ENCODE assay signal across 9 mouse cellular contexts in the genomic region with DNA sequence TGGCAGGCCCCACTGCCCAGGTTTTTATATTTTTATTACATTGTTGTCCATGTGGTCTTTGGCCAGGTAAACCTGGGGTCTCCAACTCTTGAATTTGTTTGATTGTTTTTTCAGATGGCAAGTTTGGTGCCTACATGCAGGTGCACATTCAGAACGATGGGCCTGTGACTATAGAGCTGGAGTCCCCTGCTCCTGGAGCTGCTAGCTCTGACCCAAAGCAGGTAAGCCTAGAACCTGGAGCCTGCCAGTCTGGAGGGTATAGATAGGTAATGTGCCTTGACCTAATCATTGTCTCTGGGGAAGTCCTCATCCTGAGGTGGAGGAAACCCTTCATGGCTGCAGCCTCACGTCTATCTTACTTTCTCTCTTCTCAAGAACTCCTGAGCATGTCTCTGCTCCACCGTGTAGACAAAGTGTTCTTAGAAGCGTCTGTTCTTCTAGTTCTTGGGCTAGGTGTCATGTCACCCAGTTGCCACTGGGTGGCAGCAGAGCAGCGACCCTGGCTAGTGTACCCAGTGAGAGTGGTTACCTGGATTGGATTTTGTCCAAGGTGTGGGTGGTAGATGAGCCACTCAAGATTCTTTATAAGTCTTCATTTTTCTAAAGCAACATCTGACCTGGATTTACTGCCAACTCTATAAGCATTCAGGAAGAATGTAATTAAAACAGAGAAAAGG. TPM values are rescaled to one million over a fixed set of nuclear protein-coding genes. Genes with fewer than 3 reads are reported as not detected.
A peak's percentile ranks its signal among the peaks of the same experiment; 100 is the strongest.
DNase-seq lines count a peak whose midpoint lies in the region; ATAC-seq and TF ChIP-seq lines count a peak whose summit lies in the region.
"Had no signal": no experiment of that assay in that cellular context is flagged by ENCODE, and none has a peak within 500 bp of the region (broad histone marks: within the 10 kb centered on the region; RNA-seq: fewer than 3 reads in every experiment).

No protein-coding gene starts in this region.

- in situ Hi-C loops in ES-E14 (cut with MboI; ENCODE audit: low sequenced_read_pairs in 2 of 2, unreplicated experiment in 2 of 2) = no loop called here

- peak; percentile 36 for DNase-seq in ES-E14 (ENCODE audit: low read depth, low spot score)
- peak; percentile 85 for DNase-seq in brain, adult 2 months (ENCODE audit: low read depth, low spot score)
- DNase-seq in heart, postnatal 36 days = peak; percentile 49 to 64
- peak; percentile 78 to 81 for DNase-seq in kidney, postnatal 4 days
- peak; percentile 63 for DNase-seq in liver, postnatal 0 days
- peak; percentile 60 for DNase-seq in urinary bladder, postnatal 14 days (ENCODE audit: low spot score)
- DNase-seq: liver, embryonic 13.5 days had no signal

- H3K36me3 ChIP-seq in ES-E14 (ENCODE audit: control insufficient read depth, insufficient read depth, low read length, poor library complexity, severe bottlenecking) = peaks cover 6% of the 10 kb centered on the region; the same call in 1 of the 2 replicates
- H3K36me3 ChIP-seq in liver, postnatal 0 days (replicated peaks; ENCODE audit: insufficient read depth, low read length) = no peaks in the 10 kb centered on the region
- peaks cover 6% of the 10 kb centered on the region for H3K36me3 ChIP-seq in neural tube, embryonic 15.5 days
- H3K36me3 ChIP-seq: liver, embryonic 13.5 days had no signal

- peak; percentile 91 for TF ChIP-seq CTCF in liver, postnatal 0 days (IDR thresholded peaks at IDR 0.05; ENCODE audit: low read depth)

- WGBS in liver, postnatal 0 days (ENCODE audit: insufficient replicate concordance) = 20% methylated on average over 5 of the region's 5 CpGs
- WGBS in neural tube, embryonic 15.5 days = 21% methylated on average over 5 of the region's 5 CpGs

- peak; percentile 80 for ATAC-seq in erythroid progenitor cell, adult 5-6 weeks (replicated peaks; ENCODE audit: low FRiP score, poor library complexity, severe bottlenecking)
- peak; percentile 38; the same call in 1 of the 2 replicates for ATAC-seq in liver, postnatal 0 days
- ATAC-seq in neural tube, embryonic 15.5 days (ENCODE audit: low FRiP score) = peak; percentile 69

- no peak overlapping the region for H3K27ac ChIP-seq in ES-E14 (ENCODE audit: insufficient read depth, low read depth, low read length, poor library complexity, severe bottlenecking)
- no peak overlapping the region for H3K27ac ChIP-seq in liver, postnatal 0 days (ENCODE audit: low read depth)
- peak overlapping the region; percentile 70 for H3K27ac ChIP-seq in neural tube, embryonic 15.5 days (replicated peaks)
- H3K27ac ChIP-seq: liver, embryonic 13.5 days had no signal

- no peaks in the 10 kb centered on the region for H3K4me1 ChIP-seq in ES-E14 (ENCODE audit: control insufficient read depth in 2 of 2, insufficient read depth in 2 of 2, low read length in 2 of 2, poor library complexity in 1 of 2)
- H3K4me1 ChIP-seq in liver, postnatal 0 days (ENCODE audit: insufficient read depth) = no peaks in the 10 kb centered on the region
- peaks cover 10% of the 10 kb centered on the region for H3K4me1 ChIP-seq in neural tube, embryonic 15.5 days
- H3K4me1 ChIP-seq: liver, embryonic 13.5 days had no signal

- H3K9ac ChIP-seq in ES-E14 (ENCODE audit: insufficient read depth, low read depth, low read length, poor library complexity, severe bottlenecking) = no peak overlapping the region
- H3K9ac ChIP-seq in liver, postnatal 0 days (replicated peaks) = no peak overlapping the region
- H3K9ac ChIP-seq in neural tube, embryonic 15.5 days (replicated peaks) = no peak overlapping the region
- H3K9ac ChIP-seq: liver, embryonic 13.5 days had no signal

- no peak for TF ChIP-seq EP300 in liver, postnatal 0 days (IDR thresholded peaks at IDR 0.05; ENCODE audit: low read depth)

- no peak overlapping the region for H3K4me3 ChIP-seq in ES-E14 (ENCODE audit: insufficient read depth in 1 of 2, low read depth in 1 of 2, low read length in 2 of 2, poor library complexity in 1 of 2, severe bottlenecking in 1 of 2)
- H3K4me3 ChIP-seq in liver, postnatal 0 days (ENCODE audit: low read depth, low read length) = no peak overlapping the region
- no peak overlapping the region for H3K4me3 ChIP-seq in neural tube, embryonic 15.5 days (replicated peaks)
- H3K4me3 ChIP-seq: liver, embryonic 13.5 days had no signal

- no peaks in the 10 kb centered on the region for H3K27me3 ChIP-seq in liver, postnatal 0 days (ENCODE audit: insufficient read depth, low read length)
- H3K27me3 ChIP-seq in neural tube, embryonic 15.5 days (replicated peaks) = no peaks in the 10 kb centered on the region
- H3K27me3 ChIP-seq: liver, embryonic 13.5 days had no signal

- H3K9me3 ChIP-seq in ES-E14 (ENCODE audit: control insufficient read depth, insufficient read depth, low read depth, low read length) = no peaks in the 10 kb centered on the region
- no peaks in the 10 kb centered on the region for H3K9me3 ChIP-seq in liver, postnatal 0 days (ENCODE audit: low read length)
- H3K9me3 ChIP-seq in neural tube, embryonic 15.5 days (replicated peaks) = no peaks in the 10 kb centered on the region
- H3K9me3 ChIP-seq: liver, embryonic 13.5 days had no signal

- intact Hi-C loops in heart, postnatal 36 days (cut with DNase I) = loop anchor here (5.0 kb wide), 3 partner anchors 527 to 952 kb away; no protein-coding TSS in a partner anchor

- H3K4me2 ChIP-seq in liver, postnatal 0 days (ENCODE audit: low read depth, low read length) = no peak overlapping the region
- no peak overlapping the region for H3K4me2 ChIP-seq in neural tube, embryonic 15.5 days
- H3K4me2 ChIP-seq: liver, embryonic 13.5 days had no signal

TF ChIP-seq in ES-E14, 5 proteins besides CTCF, POLR2A, EP300 and RAD21:
- no peak for TF ChIP-seq ZNF384 (IDR thresholded peaks at IDR 0.05; ENCODE audit: low read depth, low read length)
- no peak for TF ChIP-seq HCFC1 (IDR thresholded peaks at IDR 0.05; ENCODE audit: borderline replicate concordance, insufficient read depth, low read length)
- no peak for TF ChIP-seq MAFK (IDR thresholded peaks at IDR 0.05; ENCODE audit: insufficient read depth, low read depth, low read length)
- TF ChIP-seq ZC3H11A (IDR thresholded peaks at IDR 0.05; ENCODE audit: borderline replicate concordance, low read depth, low read length) = no peak
- no peak for TF ChIP-seq CHD2 (IDR thresholded peaks at IDR 0.05; ENCODE audit: low read depth, low read length)

RNA-seq across cellular contexts. Expression of gene Dtd1, which starts 36.1 kb away (rescaled TPM):
- total RNA-seq in ES-E14 (2012; rRNA removed) = 21.2 and 29.4 TPM in 2 replicates
- total RNA-seq in erythroid progenitor cell, adult 5-6 weeks (2015; ENCODE audit: low replicate concordance) = 4.2 and 5.4 TPM in 2 replicates
- total RNA-seq in erythroid progenitor cell, adult 5-6 weeks (2017; ENCODE audit: low replicate concordance) = 3.6 and 14.5 TPM in 2 replicates
- total RNA-seq in heart, postnatal 36 days (2021) = 10 to 100 TPM; 14.5 to 15.7 TPM
- polyA plus RNA-seq in liver, postnatal 0 days (2015; fragmentation: Nextera tagmentation; extraction: Ambion mirVana) = 16.5 and 17.1 TPM in 2 replicates
- polyA plus RNA-seq in neural tube, embryonic 15.5 days (2015; fragmentation: Nextera tagmentation; extraction: Ambion mirVana) = 121 and 137 TPM in 2 replicates

RNA-seq across cellular contexts. Expression of gene Smim26, which starts 41.9 kb away (rescaled TPM):
- total RNA-seq in ES-E14 (2012; rRNA removed) = 35.6 and 35.7 TPM in 2 replicates
- total RNA-seq in erythroid progenitor cell, adult 5-6 weeks (2015; ENCODE audit: low replicate concordance) = 7.2 TPM in 1 of 2 replicates, not detected in the other
- not detected in 2 replicates for total RNA-seq in erythroid progenitor cell, adult 5-6 weeks (2017; ENCODE audit: low replicate concordance)
- total RNA-seq in heart, postnatal 36 days (2021) = 100 to 1,000 TPM in 1 of 2 experiments, 10 to 100 TPM in 1; 91.7 to 105 TPM
- 35.6 and 39.6 TPM in 2 replicates for polyA plus RNA-seq in liver, postnatal 0 days (2015; fragmentation: Nextera tagmentation; extraction: Ambion mirVana)
- polyA plus RNA-seq in neural tube, embryonic 15.5 days (2015; fragmentation: Nextera tagmentation; extraction: Ambion mirVana) = 62.7 and 82.4 TPM in 2 replicates
